Mouse (Mus musculus) right cerebral cortex, postnatal 25 days (tissue): ENCODE data around the gene Lmx1b.

Experiments
- DNase-seq: peaks from one replicate; pipeline ENCODE4 v3.0.0; 2022

The Lmx1b gene

DNA sequence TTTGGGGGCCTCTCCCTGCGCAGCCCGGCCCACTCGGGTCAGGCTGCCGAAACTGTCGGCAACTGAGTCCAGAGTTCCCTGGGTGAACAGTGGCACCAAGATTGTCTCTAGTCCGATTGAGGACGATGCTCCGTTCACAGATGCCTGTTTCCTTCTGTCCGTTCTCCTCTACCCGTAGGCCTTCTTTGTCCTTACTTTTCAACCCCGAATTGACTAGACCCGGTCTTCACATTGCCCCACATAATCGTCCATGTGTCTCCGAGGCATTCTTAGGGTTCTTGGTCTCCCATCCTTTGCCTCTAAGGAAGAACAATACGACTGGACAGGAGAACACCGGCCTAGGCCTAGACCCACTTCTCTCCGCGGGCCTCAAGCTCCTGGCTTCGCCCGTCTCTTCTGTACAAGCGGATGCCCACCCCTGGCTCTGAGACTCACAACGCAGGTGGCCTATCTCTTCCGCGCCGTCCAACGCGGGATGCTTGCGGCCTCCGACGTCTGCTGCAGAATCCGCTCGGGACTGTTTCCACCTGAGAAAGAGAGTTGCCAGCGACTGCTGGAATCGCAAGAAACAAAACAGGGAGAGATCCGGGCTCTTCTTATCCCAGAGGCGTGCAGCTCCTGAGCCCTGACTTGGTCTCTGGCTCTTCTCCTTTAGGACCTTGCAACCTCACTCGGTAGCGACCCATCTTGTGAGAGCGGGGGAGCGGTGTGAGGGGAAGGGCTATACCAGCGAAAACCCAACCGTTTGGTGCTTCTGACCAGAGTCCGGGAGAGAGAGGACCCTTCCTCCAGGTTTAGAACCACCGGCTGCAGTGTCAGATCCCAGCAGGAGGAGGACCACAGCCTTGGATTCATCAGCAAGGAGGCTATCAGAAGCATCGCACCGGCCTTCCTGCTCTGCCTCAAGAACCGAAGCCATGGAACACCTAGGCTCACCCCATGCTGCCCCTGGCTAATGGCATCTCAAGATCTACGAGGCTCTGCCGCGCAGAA, 3.7 kb upstream of the Lmx1b start:
- DNase-seq: no peak

DNA sequence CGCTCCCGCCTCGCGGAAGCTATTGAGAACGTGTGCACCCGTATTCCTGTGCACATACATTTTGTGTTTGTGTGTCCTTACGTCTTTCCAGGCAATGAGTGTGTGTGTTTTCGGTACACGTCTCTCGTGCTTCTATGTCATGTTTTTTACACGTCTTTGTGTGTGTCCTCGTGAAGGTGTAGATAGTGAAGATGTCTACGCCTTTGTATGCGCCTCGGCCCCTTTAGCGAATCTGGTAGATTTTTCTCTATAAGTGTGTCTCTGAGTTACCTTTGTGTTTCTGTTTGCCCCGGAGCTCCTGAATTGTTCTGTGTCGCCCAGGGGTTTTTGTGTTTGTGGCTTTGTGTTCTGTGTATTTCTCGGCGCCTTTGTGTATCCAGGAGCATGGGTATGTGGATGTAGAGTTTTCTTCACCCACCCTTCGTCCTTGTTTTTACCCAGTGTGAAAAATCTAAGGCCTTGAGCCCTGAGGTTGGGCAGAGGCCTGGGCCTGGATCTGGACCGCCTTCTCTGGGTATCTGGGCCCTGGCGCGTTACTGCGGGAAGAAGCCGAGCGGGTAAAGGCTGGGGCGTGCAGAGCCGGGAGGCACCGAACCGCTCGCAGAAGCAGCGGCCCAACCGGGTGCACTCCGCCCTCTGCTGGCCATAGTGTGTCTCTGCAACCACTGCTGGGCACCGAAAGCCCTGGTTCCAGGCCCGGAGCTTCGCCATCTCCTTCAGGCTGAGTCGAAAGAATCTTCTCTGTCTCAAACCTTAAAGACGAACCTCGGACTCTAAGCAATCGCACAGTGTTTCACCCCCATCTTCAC, 2.5 kb upstream of the Lmx1b start:
- peak; percentile 70 for DNase-seq

DNA sequence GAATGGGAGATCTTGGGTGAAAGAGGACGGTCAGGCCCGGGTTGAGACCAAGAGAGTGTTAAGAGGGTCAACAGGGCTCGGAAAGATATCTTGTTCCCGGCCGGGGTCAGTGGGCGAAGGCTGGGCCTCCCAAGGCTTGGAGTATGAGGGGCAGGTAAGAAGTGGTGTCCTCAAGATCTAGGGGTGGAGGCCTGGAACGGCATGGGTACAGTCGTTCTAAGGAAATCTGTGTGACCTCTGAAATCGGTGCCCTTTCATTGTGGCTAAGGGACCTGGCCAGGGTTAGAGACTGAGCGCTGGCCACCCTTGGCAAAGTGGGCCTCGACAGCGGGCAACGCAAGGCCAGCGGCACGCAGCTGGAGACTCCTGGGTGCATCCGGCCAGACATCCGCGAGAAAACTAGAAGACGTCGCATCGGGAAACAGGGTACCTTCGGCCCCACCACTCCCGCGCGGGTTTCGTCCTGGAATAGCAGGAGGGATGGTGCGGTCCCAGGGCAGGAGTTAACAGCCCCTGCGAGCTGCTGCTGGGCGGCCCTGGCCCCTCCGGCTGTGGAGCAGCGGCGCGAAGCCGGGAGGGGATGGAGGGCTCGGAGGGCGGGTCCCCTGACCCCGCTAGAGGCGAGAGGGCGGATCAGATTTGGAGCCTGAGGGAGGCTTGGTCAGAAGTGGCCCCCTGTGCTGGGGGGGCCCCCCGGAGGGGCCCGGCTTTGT, 1.7 kb upstream of the Lmx1b start:
- no peak for DNase-seq

DNA sequence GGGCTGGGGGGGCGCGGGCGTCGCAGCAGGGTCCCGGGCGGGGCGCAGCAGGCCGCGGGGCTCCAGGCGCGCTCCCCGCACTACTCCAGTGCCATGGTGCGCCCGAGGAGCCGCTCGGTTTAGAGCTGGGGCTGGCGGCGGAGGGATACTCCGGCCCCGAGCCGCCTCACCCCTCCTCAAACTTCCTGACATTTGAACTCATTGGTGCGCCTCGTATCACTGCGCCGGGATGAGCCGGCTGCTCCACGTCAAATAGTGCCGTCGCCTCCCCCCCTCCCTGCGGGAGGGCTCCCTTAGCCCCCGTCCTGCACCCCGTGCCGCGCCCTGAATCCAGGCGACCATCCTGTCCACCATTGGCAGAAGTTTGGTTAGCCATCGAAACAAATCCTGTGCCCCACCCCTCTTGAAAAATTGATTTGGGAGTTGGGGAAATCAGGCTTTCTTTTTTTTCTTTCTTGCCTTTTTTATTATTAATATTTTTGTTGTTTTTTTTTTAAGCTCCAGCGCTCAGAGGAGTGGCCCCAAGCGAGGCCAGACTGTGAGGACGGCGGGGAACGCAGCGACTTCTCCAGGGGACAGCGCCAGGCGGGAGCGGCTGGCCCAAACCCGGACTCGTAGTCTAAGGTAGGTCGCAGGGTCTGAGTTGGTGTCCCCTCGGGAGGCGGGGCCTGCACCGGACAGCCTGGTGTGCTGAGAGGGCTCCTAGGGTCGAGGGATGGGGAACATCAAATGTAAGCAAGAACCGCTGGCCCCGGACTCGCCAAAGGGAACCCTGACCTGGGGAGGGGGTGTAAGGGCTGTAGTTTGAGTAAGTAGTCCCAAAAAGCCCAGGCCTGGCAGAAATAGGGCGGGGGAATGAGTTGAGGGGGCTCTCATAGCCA, 907 bp upstream of the Lmx1b start:
- no peak for DNase-seq

DNA sequence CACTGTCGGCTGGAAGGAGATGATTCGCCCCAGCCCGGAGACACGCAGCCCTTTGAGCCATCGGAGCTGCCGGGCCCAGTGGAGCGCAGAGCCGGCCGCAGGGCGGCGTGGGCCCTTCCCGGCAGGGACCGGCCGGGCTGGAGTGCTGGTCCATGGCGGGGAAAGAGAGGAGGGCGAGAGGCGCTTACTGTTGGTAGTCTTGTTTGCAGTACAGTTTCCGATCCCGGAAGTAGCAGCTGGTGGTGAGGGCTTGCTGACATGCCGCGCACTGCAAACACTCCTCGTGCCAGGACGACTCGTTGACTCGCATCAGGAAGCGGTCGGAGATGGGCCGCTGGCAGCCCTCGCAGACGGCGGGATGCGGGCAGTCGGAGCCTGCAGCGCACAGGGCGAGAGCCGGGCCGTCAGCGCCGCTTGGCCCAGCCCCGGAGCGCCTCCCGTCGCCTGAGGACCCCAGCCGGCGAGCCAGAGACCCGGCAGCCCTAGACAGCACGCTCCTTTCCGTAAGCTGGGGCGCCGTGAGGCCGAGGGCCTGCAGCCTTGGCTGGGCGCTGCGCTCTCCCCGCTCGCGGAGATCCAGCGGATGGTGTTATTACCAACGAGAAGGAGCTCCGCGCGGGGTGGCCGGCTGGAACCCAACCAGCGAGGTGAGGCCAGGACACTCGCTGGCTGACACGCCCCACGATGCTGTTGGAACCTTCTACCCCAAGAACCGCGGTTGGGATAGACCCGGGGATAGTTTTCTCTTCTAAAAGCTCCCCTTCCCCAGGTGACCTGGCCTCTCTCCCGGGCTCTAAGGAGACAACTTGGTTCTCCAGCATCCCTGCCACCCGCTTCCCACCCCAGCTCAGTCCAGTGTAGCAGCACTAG, 775 bp downstream of the Lmx1b start:
- DNase-seq: no peak

DNA sequence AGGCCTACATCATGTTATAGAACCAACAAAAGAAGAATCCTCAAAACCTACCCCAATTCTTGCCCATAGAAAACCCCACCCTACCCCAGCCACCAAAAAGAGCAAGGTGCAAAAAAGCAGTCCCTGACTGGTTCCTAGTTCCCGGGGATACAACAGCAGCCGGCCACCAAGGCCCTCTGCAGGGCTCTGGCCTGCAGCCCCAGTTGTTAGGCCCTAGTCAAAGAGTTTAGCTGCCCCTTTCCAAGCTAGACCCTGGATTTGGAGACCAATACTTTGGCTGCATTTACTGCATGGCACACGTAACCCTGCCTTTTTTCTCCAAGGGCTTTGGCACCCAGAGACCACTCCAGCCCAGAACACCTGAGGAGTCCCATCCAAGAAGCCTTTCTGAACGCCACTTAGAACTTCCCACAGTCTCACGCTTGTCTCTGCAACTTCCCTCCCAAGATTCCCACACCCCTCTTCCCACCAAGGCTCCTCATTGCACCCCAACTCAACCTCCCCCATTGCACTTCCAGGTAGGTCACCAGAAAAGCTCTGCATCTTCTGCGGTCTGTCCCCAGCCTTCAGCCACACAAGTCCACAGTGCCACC, 2.1 kb downstream of the Lmx1b start:
- DNase-seq: no peak

DNA sequence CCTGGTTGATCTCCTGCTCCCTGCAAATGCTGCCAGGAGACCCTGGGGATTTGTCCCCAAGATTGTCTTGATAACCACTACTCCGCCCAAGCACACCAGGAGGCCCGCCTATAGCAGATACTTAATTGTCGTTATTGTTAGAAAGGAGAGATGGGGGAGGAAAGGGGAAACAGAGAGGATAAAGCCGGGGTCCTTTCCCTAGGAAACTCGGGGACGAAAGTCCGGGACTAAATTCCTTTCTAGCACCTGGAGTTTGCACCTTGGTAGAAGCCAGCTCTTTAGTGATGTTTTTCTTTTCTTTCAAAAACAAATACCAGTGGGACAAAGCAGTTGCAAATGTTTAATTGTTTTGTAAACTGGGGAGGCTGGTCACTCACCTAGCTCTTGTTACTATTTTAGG, 3.0 kb downstream of the Lmx1b start:
- DNase-seq: no peak

DNA sequence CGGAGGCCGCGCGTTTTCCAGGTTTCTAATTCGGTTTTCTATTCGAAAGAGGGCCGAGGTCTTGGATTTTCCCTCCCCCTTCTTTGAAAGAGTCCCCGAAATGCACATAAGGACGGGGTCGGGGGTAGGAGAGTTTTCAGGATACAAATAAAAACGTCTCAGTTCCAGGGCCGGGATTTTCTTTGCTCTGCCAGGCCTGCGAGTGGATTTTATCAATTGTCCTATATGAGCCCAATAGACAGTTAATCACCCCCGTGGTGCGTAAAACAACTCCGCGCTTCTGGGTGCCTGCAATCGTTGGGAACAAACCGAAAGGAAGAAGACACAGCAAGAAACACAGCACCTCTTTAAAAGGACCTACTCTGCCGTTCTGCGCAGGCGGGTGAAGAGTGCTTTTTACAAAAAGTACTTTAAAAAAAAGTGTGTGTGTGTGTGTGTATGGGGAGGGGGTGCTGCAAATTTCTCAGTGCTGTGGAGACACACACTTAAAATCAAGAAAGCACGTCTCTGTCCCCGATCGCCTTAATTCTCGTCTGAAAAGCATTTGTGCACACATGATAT, 3.6 kb downstream of the Lmx1b start:
- DNase-seq: no peak

DNA sequence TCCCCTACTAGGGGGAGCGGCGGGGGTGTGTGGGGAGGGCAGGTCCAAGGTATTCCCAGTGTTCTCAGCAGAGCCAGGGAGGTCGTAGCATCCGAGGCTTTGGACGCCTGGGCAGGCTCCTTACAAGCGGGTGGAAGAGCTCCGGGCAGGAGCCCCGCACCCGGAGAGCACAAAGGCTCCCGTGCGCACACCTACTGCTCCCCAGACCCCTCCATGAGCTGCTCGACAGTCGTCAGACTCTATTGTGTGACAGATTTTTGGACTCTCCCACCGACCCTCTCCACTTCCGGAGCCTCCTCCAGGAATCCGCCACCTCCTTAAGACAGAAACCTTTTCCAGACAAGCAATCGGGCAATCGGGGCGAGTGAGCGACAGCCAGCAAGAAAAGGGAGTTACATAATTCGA, 4.2 kb downstream of the Lmx1b start:
- DNase-seq: no peak

DNA sequence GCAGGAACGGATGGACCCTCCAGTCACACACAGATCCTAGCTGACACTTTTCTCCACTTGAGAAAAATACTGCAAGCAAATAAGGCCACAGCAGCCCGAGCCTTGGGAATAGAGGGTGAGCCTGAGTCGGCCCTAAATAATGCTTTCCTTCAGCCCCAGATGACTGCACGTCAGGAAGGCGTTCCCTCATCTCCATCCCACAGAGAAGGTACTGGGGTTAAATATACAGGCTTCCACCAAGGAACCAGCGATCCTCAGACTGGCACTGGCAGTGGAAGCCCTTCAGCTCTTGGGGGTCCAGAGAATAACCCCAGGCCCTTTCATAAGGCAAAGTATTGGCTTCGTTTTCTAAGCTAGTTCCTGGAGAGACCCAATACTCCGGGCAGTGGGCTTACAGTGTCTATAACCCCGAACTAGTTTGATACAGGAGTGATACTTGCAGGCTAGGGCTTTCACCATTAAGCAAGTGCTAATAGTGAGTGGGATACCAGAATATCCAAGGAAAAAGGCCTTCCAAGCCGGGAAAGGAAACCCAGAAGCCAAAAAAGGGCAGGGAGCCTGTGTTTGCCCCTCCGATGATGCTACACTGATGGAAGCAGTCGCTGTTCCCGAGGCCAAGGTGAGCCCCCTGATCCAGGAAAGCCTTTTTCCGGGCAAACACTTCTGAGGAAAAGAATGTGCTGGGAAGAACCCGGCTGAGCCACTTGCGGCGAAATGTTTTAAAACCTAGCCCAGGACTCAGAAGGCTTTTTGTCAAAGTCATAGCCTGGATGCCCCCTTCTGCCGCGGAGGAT, 4.8 kb downstream of the Lmx1b start:
- DNase-seq: no peak

DNA sequence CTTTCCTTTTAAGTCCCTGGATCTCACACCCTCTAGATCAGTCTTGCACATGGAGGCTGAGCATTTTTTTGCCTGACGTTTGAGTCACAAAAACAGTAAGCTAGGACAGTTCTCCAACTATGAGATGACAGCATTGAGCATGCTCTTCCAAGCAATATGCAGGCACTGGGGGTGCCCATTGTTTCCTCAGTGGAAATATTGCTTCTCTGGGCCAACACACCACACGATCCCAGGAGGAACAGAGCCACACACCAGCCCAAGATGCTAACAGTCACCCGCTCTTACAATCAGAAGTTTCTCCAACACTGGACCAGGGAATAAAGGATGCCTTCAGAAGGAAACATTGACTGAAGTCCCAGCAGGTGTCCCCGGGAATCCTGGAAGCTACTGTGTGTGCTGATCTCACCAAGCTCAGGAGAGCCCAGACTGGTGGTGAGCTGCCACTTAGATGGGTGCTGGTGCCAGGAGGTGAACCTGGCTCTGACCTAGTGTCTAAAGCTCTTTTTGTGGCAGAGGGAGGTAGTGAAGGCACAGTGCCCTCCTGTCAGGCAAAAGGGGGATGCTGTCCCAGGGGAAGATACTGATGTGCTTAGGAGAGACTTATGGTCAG, 5.7 kb downstream of the Lmx1b start:
- DNase-seq: no peak

DNA sequence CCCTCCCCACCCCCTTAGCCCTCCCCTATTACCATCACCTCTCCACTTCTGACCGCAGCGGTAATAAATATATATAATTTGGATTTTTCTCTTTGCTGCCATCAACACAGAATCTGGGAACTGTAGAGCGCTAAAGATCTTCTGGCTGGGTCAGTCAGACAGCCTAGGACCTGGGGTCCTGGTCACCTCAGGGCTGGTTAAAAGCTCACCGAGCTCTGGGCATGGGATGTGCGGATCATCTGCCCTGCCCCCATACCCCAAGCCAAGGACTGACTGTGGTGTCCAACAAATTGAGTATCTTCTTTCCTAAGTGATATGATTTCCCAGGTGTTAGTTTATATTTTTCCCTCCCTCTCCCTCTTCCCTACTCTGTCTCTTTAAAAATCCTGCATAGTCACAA, 6.4 kb downstream of the Lmx1b start:
- DNase-seq: no peak

DNA sequence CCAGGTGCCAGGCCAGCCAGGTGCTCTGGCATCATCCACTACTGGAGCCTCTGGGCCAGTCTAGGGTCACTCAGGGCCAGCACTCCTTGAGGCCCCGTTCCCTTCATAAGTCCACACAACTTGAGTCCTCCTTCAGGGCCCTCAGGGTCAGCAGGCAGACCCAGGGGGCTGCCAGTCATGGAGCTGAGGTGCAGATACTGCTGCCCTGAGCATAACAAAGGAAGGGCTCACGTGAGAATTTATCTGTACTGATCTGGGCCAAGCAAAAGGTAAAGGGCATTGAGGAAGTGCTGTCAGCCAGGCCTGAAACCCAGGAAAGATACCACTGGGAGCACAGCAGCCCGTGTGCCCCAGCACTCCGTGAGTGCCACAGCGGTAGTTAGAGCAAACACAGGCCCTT, 7.1 kb downstream of the Lmx1b start:
- DNase-seq: no peak

DNA sequence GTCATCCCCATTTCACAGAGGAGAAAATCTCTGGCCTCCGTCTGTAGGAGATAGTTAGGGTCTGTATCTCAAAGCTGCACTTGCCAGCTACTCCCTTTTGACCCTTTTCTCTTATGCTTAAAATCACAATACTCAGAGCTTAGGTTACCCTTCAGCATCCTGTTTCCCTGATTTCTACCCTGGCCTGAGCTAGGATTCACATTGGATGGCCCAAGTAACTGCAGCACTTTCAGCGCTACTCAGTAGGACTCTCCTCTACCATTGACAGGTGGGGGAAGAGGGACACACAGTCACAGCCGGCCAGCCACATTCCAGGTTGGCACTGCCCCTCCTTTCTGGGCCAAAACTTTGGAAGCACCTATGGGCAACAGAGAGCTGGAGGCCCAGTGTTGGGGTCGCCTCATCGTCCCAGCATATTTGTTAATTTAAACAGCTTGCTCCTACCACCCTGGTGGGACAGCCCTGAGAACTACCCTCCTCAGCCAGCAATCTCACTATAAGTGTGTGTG, 7.7 kb downstream of the Lmx1b start:
- no peak for DNase-seq

DNA sequence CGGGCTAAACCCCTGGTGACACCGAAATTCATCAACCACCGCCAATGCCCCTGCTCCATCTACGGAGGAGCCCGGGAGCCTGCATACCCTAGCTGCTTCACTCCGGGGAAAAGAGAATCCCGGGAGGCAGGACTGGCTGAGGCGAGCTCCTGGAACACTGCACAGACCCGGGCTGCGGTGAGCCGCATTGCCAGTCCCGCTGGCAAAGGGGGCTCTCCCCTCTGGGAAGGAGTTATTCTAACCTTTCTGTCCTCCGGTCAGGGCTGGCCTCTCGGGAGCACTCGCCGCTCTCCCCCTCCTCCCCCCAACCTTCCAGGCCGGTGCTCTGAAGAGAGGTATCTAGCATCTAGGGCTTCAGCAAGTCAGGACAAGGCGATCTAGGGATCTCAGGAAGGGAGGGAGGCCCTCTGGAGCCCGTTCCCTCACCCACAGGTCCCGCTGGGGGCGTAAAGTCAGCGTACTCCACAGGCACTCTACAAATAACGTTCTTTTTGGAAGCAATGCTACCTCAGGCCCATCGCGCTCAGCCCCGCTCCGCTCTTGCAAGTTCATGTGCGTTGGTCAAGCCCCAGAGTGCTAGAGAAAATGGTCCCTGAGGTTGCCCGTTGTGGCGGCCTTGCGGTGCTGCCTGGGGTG, 8.5 kb downstream of the Lmx1b start:
- no peak for DNase-seq

DNA sequence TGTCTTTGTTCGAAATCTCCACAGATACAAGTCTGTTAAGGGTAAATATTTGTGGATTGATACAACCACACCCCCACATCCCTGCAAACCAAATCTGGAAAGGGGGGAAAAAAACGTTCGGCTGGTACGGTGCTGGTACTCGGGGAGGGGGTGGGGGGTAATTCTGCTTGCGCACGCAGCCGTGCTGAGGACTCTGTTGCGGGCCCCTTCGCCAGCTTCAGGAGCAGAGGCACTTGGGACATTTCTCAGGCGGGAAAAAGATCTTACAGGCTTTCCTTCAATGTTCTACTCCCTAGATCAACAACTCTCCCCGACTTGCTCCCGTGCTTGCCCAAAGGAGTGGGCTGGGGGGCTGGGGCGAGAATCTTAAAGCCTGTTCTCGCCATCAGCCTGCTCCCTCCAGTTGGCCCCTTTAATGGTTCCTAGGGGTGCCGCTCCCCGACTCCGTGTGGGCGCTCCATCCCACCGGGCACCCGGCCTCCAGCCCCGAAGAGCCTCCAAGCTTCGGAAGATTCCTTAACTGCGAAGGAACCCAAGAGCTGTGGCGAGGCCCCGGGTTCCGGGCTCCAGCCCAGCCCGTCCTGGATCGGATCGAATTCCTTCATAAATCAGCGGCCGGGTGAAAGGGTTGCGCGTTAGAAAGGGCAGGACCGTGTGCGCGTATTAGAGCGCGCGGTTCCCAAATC, 9.1 kb downstream of the Lmx1b start:
- no peak for DNase-seq

DNA sequence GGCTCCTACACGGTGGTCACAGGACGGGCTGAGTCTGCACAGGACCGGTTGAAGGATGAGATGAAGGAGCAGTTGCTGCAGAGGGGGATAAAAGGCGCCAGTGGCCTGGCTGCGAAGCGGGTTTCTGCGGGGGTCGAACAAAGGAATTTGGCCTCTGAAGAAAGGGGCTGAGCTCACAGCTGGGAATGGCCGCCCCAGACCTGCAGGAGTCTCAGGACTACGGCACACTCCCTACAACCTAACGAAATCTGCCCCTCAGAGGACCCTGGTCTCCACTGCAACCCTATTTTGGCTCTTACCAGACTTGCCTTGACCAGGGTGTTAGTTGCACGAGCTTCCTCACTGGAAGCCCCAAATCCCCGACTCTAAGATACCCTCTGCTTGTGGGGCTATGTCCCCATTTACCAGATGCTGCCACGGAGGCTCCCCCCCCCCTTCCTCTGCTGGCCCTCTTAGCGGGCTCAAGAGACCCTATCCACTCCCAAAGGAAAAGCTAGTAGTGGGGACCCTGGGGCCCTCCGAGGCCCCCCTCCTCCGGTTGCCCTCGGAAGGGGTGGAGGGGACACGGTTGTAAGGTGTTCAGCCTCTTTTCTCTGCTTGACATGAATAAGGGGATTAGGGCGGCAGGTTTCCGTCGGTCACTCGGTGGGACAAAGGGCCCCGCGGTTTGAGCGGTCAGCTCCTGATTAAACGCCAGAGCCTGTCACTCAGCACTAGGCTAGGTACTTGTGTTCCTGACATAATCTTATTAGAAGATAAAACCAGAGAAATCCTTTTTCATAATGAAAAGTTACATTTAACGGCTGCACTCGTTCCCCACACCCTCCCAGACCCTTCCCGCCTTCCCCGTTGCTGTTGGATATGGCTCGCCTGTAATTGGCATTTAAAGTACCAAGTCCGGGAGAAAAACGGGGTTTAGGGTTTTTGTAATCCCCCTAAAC, 10.0 kb downstream of the Lmx1b start:
- no peak for DNase-seq
